ENCODE assay signal across 19 mouse cellular contexts in genomic region chr10:111024746-111025145, GRCm38 (mm10). TPM values are rescaled to one million over a fixed set of nuclear protein-coding genes. Genes with fewer than 3 reads are reported as not detected.
A peak's percentile ranks its signal among the peaks of the same experiment; 100 is the strongest.
DNase-seq lines count a peak whose midpoint lies in the region; ATAC-seq and TF ChIP-seq lines count a peak whose summit lies in the region.
"Had no signal": no experiment of that assay in that cellular context is flagged by ENCODE, and none has a peak within 500 bp of the region (broad histone marks: within the 10 kb centered on the region; RNA-seq: fewer than 3 reads in every experiment).

No protein-coding gene starts in this region.

- H3K9ac ChIP-seq in forebrain, embryonic 13.5 days = no peak overlapping the region
- H3K9ac ChIP-seq in forebrain, embryonic 12.5 days = no peak overlapping the region
- no peak overlapping the region for H3K9ac ChIP-seq in forebrain, embryonic 15.5 days (replicated peaks)
- H3K9ac ChIP-seq in forebrain, postnatal 0 days = no peak overlapping the region
- H3K9ac ChIP-seq in neural tube, embryonic 12.5 days = no peak overlapping the region
- no peak overlapping the region for H3K9ac ChIP-seq in neural tube, embryonic 15.5 days (replicated peaks)

- DNase-seq in forebrain, postnatal 0 days = no peak
- DNase-seq in brain, embryonic 14.5 days (ENCODE audit: low read depth) = peak; percentile 70
- no peak for DNase-seq in spleen, adult 12 weeks (ENCODE audit: low spot score)
- DNase-seq: adrenal gland, adult 8-10 months; adrenal gland, postnatal 14 days; adrenal gland, postnatal 36 days; cerebellum, adult 11 months; cerebellum, adult 18-20 months; cerebellum, adult 8-10 months; cerebellum, adult 9-11 months; cerebellum, postnatal 14 days; cerebellum, postnatal 36 days had no signal

- WGBS in forebrain, embryonic 13.5 days = 60% methylated on average over 4 of the region's 4 CpGs
- 65% methylated on average over 4 of the region's 4 CpGs for WGBS in forebrain, embryonic 12.5 days
- 37% methylated on average over 4 of the region's 4 CpGs for WGBS in forebrain, embryonic 15.5 days
- WGBS in forebrain, postnatal 0 days = 37% methylated on average over 4 of the region's 4 CpGs
- WGBS in neural tube, embryonic 12.5 days = 44% methylated on average over 4 of the region's 4 CpGs
- WGBS in neural tube, embryonic 15.5 days = 39% methylated on average over 4 of the region's 4 CpGs

- no peak overlapping the region for H3K27ac ChIP-seq in forebrain, embryonic 13.5 days
- no peak overlapping the region for H3K27ac ChIP-seq in forebrain, embryonic 12.5 days
- H3K27ac ChIP-seq in forebrain, embryonic 15.5 days (replicated peaks) = no peak overlapping the region
- H3K27ac ChIP-seq in forebrain, postnatal 0 days (ENCODE audit: low read depth, low read length) = no peak overlapping the region
- H3K27ac ChIP-seq in neural tube, embryonic 12.5 days = no peak overlapping the region
- no peak overlapping the region for H3K27ac ChIP-seq in neural tube, embryonic 15.5 days (replicated peaks)

- H3K4me1 ChIP-seq in forebrain, embryonic 13.5 days = peaks cover 9% of the 10 kb centered on the region; the same call in 1 of the 2 replicates
- H3K4me1 ChIP-seq in forebrain, embryonic 12.5 days = 0 out of 2 replicates have a peak, but pooled peaks cover 5% of the 10 kb centered on the region
- H3K4me1 ChIP-seq in forebrain, embryonic 15.5 days = peaks cover 4% of the 10 kb centered on the region; the same call in 1 of the 2 replicates
- no peaks in the 10 kb centered on the region for H3K4me1 ChIP-seq in forebrain, postnatal 0 days (ENCODE audit: insufficient read depth)
- no peaks in the 10 kb centered on the region for H3K4me1 ChIP-seq in neural tube, embryonic 12.5 days
- no peaks in the 10 kb centered on the region for H3K4me1 ChIP-seq in neural tube, embryonic 15.5 days

- no peak for TF ChIP-seq CTCF in forebrain, postnatal 0 days (IDR thresholded peaks at IDR 0.05; ENCODE audit: low read depth)
- no peak for TF ChIP-seq CTCF in brain, embryonic 14.5 days (IDR thresholded peaks at IDR 0.05; ENCODE audit: borderline replicate concordance, extremely low read depth, insufficient read depth, insufficient read length)

- TF ChIP-seq POLR2A in brain, embryonic 14.5 days (IDR thresholded peaks at IDR 0.05; ENCODE audit: borderline replicate concordance, extremely low read depth, insufficient read depth, insufficient read length, poor library complexity, severe bottlenecking) = no peak

- no peak overlapping the region for H3K4me3 ChIP-seq in forebrain, embryonic 13.5 days
- no peak overlapping the region for H3K4me3 ChIP-seq in forebrain, embryonic 12.5 days (replicated peaks)
- no peak overlapping the region for H3K4me3 ChIP-seq in forebrain, embryonic 15.5 days
- no peak overlapping the region for H3K4me3 ChIP-seq in forebrain, postnatal 0 days (ENCODE audit: low read depth, low read length)
- H3K4me3 ChIP-seq in neural tube, embryonic 12.5 days = no peak overlapping the region
- H3K4me3 ChIP-seq in neural tube, embryonic 15.5 days (replicated peaks) = no peak overlapping the region

- ATAC-seq in forebrain, embryonic 13.5 days = peak; percentile 45; the same call in 1 of the 2 replicates
- ATAC-seq in forebrain, embryonic 12.5 days (ENCODE audit: low FRiP score) = no peak
- ATAC-seq in forebrain, embryonic 15.5 days (replicated peaks) = peak; percentile 57; the same call in 1 of the 2 replicates
- ATAC-seq in forebrain, postnatal 0 days = no peak
- peak; percentile 44; the same call in 1 of the 2 replicates for ATAC-seq in neural tube, embryonic 12.5 days (ENCODE audit: low FRiP score, low read depth)
- no peak for ATAC-seq in neural tube, embryonic 15.5 days (ENCODE audit: low FRiP score)
- ATAC-seq: activated CD4-positive, CD25-positive, alpha-beta regulatory T cell, adult 4 months; Patski had no signal

- no peaks in the 10 kb centered on the region for H3K36me3 ChIP-seq in forebrain, embryonic 13.5 days (ENCODE audit: poor library complexity, severe bottlenecking)
- H3K36me3 ChIP-seq in forebrain, embryonic 12.5 days (replicated peaks) = no peaks in the 10 kb centered on the region
- H3K36me3 ChIP-seq in forebrain, embryonic 15.5 days = no peaks in the 10 kb centered on the region
- no peaks in the 10 kb centered on the region for H3K36me3 ChIP-seq in forebrain, postnatal 0 days (ENCODE audit: insufficient read depth)
- no peaks in the 10 kb centered on the region for H3K36me3 ChIP-seq in neural tube, embryonic 12.5 days
- no peaks in the 10 kb centered on the region for H3K36me3 ChIP-seq in neural tube, embryonic 15.5 days

- H3K4me2 ChIP-seq in forebrain, embryonic 13.5 days = no peak overlapping the region
- H3K4me2 ChIP-seq in forebrain, embryonic 12.5 days = no peak overlapping the region
- H3K4me2 ChIP-seq in forebrain, embryonic 15.5 days (replicated peaks) = no peak overlapping the region
- H3K4me2 ChIP-seq in forebrain, postnatal 0 days (ENCODE audit: low read depth) = no peak overlapping the region
- H3K4me2 ChIP-seq in neural tube, embryonic 12.5 days (replicated peaks) = no peak overlapping the region
- no peak overlapping the region for H3K4me2 ChIP-seq in neural tube, embryonic 15.5 days

- no peaks in the 10 kb centered on the region; the same call in 1 of the 2 replicates for H3K9me3 ChIP-seq in forebrain, embryonic 13.5 days (replicated peaks)
- no peaks in the 10 kb centered on the region for H3K9me3 ChIP-seq in forebrain, embryonic 12.5 days
- H3K9me3 ChIP-seq in forebrain, embryonic 15.5 days = no peaks in the 10 kb centered on the region
- no peaks in the 10 kb centered on the region for H3K9me3 ChIP-seq in forebrain, postnatal 0 days (ENCODE audit: low read length)
- H3K9me3 ChIP-seq in neural tube, embryonic 12.5 days = no peaks in the 10 kb centered on the region
- H3K9me3 ChIP-seq in neural tube, embryonic 15.5 days (replicated peaks) = no peaks in the 10 kb centered on the region; the same call in 1 of the 2 replicates

- no peaks in the 10 kb centered on the region for H3K27me3 ChIP-seq in forebrain, embryonic 13.5 days
- no peaks in the 10 kb centered on the region for H3K27me3 ChIP-seq in forebrain, embryonic 12.5 days
- no peaks in the 10 kb centered on the region for H3K27me3 ChIP-seq in forebrain, embryonic 15.5 days
- no peaks in the 10 kb centered on the region for H3K27me3 ChIP-seq in forebrain, postnatal 0 days (ENCODE audit: insufficient read depth, low read length)
- no peaks in the 10 kb centered on the region for H3K27me3 ChIP-seq in neural tube, embryonic 12.5 days (replicated peaks)
- no peaks in the 10 kb centered on the region for H3K27me3 ChIP-seq in neural tube, embryonic 15.5 days (replicated peaks)

RNA-seq across cellular contexts. Expression of gene Zdhhc17, which starts 14.8 kb away (rescaled TPM):
- polyA plus RNA-seq in forebrain, embryonic 13.5 days (2015; fragmentation: Nextera tagmentation; extraction: Ambion mirVana) = 46.0 and 46.9 TPM in 2 replicates
- 40.2 and 45.2 TPM in 2 replicates for polyA plus RNA-seq in forebrain, embryonic 12.5 days (2016; fragmentation: Nextera tagmentation; extraction: Ambion mirVana)
- polyA plus RNA-seq in forebrain, embryonic 15.5 days (2015; fragmentation: Nextera tagmentation; extraction: Ambion mirVana) = 52.0 and 55.5 TPM in 2 replicates
- 66.9 and 71.6 TPM in 2 replicates for total RNA-seq in forebrain, postnatal 0 days (2014; rRNA removed)
- 31.1 and 41.7 TPM in 2 replicates for polyA plus RNA-seq in forebrain, postnatal 0 days (2015; fragmentation: Nextera tagmentation; extraction: Ambion mirVana)
- 45.0 and 45.6 TPM in 2 replicates for polyA plus RNA-seq in neural tube, embryonic 12.5 days (2016; fragmentation: Nextera tagmentation; extraction: Ambion mirVana)
- 49.0 and 53.5 TPM in 2 replicates for polyA plus RNA-seq in neural tube, embryonic 15.5 days (2015; fragmentation: Nextera tagmentation; extraction: Ambion mirVana)
- polyA plus RNA-seq in brain, embryonic 14.5 days (2012; rRNA removed) = 83.4 and 90.8 TPM in 2 replicates

Comparison
In these comparisons a context has a peak if more than half of its experiments do, and no peak if none do; other contexts are left out.
1. ATAC-seq: peak in forebrain, embryonic 13.5 days (single experiment), forebrain, embryonic 15.5 days (single experiment) and neural tube, embryonic 12.5 days (single experiment); none in forebrain, embryonic 12.5 days (single experiment), forebrain, postnatal 0 days (single experiment) and neural tube, embryonic 15.5 days (single experiment).